Mouse (Mus musculus) G1E (cell line): Measurements from ENCODE around the gene Chml. TPM values are rescaled to one million over a fixed set of nuclear protein-coding genes. Genes with fewer than 3 reads are reported as not detected.

Experiments
- ATAC-seq: 2 replicates; pipeline ENCODE4 v1.8.0; 2016; ENCODE audit warnings: mild to moderate bottlenecking; ENCODE audit not compliant: insufficient number of reproducible peaks, poor library complexity, low FRiP score, severe bottlenecking; ENCODE audit errors: extremely low read depth
- DNase-seq: peaks from one replicate; pipeline ENCODE4 v3.0.0; 2012; ENCODE audit warnings: low spot score
- H3K27me3 ChIP-seq: 2 replicates; pipeline ENCODE4 v1.6.1; 2012; ENCODE audit warnings: mild to moderate bottlenecking, low read length, inconsistent platforms; ENCODE audit not compliant: insufficient read depth
- H3K36me3 ChIP-seq: replicated peaks from 2 replicates; pipeline ENCODE3; 2012; ENCODE audit warnings: mild to moderate bottlenecking, inconsistent platforms
- H3K4me1 ChIP-seq: 2 replicates; pipeline ENCODE4 v1.6.1; 2012; ENCODE audit warnings: low read depth, low read length, inconsistent platforms, mixed read lengths; ENCODE audit not compliant: insufficient read depth
- H3K4me3 ChIP-seq: 2 replicates; pipeline ENCODE4 v1.5.1; 2012; ENCODE audit warnings: low read depth, mild to moderate bottlenecking, inconsistent platforms, low read length, moderate library complexity, mixed read lengths
- H3K9me3 ChIP-seq: replicated peaks from 2 replicates; pipeline ENCODE4 v1.6.1; 2012; ENCODE audit warnings: inconsistent platforms
- CTCF ChIP-seq: IDR thresholded peaks from 2 replicates; pipeline ENCODE4 v1.5.1; 2012; ENCODE audit warnings: low read depth, low read length, inconsistent platforms, mixed read lengths
- GATA1 ChIP-seq: IDR thresholded peaks from 2 replicates; pipeline ENCODE4 v1.6.1; 2012; ENCODE audit warnings: borderline replicate concordance, low read length, inconsistent platforms, mixed read lengths
- GATA2 ChIP-seq: IDR thresholded peaks from 2 replicates; pipeline ENCODE4 v1.6.1; 2012; ENCODE audit warnings: low read depth, low read length, inconsistent platforms, borderline replicate concordance
- POLR2AphosphoS5 ChIP-seq: IDR thresholded peaks from 2 replicates; pipeline ENCODE4 v1.6.1; 2012; ENCODE audit warnings: low read depth, low read length, inconsistent platforms; ENCODE audit not compliant: insufficient replicate concordance
- TAL1 ChIP-seq: conservative IDR thresholded peaks from 2 replicates; pipeline ENCODE4 v1.6.1; 2012; ENCODE audit warnings: low read depth, low read length, inconsistent platforms, mixed read lengths
- polyA plus RNA-seq: library from polyadenylated mRNA; stranded (reverse); fragments of >175 nt; gene quantifications from 2 replicates; pipeline ENCODE4 v1.2.3, GENCODE M21; 2012
- total RNA-seq, 2 experiments: library from RNA; stranded (forward) in 1 of 2; stranded (reverse) in 1 of 2; fragments of 200-1000 nt in 1 of 2; fragments of >200 nt in 1 of 2; fragmentation: Nextera tagmentation in 1 of 2; gene quantifications; 2 replicates each; pipeline ENCODE4 v1.2.3; 2014 to 2017

The Chml gene
- total RNA-seq (2014; fragmentation: Nextera tagmentation), result 18.4 and 21.7 TPM in 2 replicates
- 15.6 and 17.8 TPM in 2 replicates for total RNA-seq (2017)
- polyA plus RNA-seq, result 15.6 and 25.3 TPM in 2 replicates

DNA sequence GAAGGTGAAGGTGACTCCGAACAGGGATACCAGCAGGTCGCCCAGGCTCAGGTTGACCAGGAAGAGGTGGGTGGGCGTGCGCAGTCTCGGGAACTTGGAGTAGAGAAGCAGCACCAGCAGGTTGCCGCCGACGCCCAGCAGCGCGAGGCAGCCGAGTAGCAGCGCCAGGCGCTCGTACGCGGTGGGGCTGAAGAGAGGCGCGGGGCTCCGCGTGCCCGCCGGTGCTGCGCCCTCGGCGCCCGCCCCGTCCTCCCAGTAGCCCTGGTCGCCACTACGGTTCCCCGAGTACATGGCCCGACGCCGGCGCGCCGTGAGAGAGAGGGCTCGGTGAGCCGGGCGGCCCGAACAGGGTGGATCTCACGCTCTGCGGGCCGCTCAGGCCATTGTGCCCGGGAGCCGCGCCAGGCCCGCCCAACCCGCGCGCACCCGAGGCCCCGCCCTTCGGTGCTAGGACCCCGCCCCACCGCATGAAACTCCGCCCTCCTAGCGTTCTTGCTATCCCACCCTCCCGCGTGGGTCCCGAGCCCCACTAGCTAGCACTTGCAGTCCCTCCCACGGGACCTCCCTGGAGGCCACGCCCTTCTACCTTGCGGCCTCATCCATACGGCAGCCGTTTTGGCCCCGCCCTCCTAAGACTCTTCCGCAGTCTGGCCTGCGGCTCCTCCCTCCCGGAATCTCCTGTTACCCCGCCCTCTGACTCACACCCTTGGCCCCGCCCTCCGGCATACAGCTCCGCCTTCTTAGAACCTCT lies at the start of gene Chml, which contains the start of gene Opn3:
Chml (minus strand) TSS at position 656 of the 751 bp plus-strand sequence.
Opn3 (minus strand) TSS at position 531 of the 751 bp plus-strand sequence.
- Histone ChIP-seq H3K27me3 (no peaks in the 10 kb centered on the region), H3K9me3 (no peaks in the 10 kb centered on the region), H3K4me3 (peak within 1 kb of the TSS; percentile 91), H3K36me3 (peaks cover 11% of the 10 kb centered on the region), H3K4me1 (peaks cover 17% of the 10 kb centered on the region)
- ATAC-seq, result peak; percentile 94
- peak; percentile 93 for DNase-seq
- TF ChIP-seq CTCF (no peak), TAL1 (no peak), POLR2AphosphoS5 (no peak), GATA2 (no peak), GATA1 (no peak)

DNA sequence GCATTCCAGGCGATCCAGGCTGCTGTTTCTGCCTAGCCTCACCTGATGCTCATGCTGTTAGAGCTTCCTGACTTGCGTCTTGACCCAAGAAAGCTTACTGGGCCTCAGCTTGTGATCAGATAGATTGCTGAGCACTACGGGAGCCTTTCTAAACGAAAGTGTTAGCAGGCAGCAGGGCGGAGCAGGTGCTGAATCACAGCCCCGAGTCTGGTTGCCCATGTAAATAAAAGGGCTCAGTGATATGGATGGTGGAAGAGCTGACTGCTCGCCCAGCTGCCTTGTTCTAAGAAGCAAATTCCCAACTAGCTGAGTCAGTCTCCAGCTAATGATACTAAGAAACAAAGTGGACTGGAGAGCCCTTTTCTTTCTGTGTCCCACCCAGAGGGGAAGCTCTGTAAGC lies 33.1 kb upstream of the Chml start:
- Histone ChIP-seq H3K4me1 (no peaks in the 10 kb centered on the region), H3K36me3 (no peaks in the 10 kb centered on the region), H3K27me3 (no peaks in the 10 kb centered on the region), H3K4me3 (no peak overlapping the region), H3K9me3 (no peaks in the 10 kb centered on the region)
- TF ChIP-seq GATA1 (no peak), POLR2AphosphoS5 (no peak), GATA2 (no peak), TAL1 (no peak), CTCF (no peak)
- no peak for ATAC-seq
- DNase-seq, result no peak

DNA sequence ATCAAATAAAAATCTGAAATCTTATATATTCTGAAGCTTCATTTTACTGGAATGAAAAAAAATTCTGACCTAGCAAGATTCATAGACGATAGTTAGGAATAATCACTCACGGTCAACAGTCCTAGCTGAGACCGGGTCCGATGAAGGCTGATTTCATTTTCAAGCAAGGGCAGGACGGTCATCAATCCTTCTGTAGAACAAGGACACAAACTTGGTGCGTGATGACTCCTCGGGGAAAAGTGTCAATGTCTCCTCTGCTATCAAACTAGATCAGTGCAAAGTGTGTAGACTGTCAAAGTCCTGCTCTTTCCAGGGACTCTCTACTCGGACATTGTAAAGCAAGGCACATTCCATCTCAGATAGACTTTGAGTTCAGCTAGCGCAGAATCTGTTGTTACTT lies 24.1 kb upstream of the Chml start:
- no peaks in the 10 kb centered on the region for H3K36me3 ChIP-seq
- ATAC-seq (no peak), DNase-seq (no peak)
- TF ChIP-seq GATA2 (no peak), CTCF (no peak), GATA1 (no peak), TAL1 (no peak), POLR2AphosphoS5 (no peak)
- H3K4me1 ChIP-seq, result no peaks in the 10 kb centered on the region
- H3K9me3 ChIP-seq, result no peaks in the 10 kb centered on the region
- H3K4me3 ChIP-seq, result no peak overlapping the region
- no peaks in the 10 kb centered on the region for H3K27me3 ChIP-seq

DNA sequence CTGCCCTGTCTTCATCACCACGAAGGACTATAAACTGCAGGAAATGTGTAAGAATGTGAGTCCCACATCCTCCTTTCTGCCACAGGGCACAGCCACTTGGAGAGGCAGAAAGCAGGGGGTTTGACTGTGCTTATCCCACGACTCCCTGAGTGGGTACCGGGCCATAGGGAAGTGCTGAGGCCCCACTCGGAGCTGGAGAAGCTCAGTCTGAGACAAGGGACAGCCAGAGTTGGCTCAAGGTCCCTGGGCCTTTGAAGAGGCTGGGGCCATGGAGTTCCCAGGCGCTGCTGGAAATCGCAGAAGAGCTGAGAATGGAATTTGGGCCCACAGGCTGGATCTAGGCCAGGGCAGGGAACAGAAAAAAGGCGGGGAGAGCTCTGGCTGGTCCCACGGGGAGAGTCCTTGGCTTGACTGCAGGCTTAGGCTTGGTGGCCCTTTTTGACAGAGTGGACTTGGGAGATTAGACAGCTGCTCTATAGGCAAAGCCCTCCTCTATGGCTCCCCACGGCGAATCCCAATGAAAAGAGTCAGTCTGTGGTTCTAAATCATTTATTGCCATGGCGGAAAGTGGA lies 19.7 kb upstream of the Chml start:
- no peak for TF ChIP-seq GATA2
- TF ChIP-seq POLR2AphosphoS5, result no peak
- TF ChIP-seq TAL1, result no peak
- TF ChIP-seq GATA1, result no peak
- TF ChIP-seq CTCF, result no peak
- Histone ChIP-seq H3K9me3 (no peaks in the 10 kb centered on the region), H3K36me3 (no peaks in the 10 kb centered on the region), H3K4me1 (no peaks in the 10 kb centered on the region), H3K4me3 (no peak overlapping the region), H3K27me3 (no peaks in the 10 kb centered on the region)
- ATAC-seq (no peak), DNase-seq (no peak)

DNA sequence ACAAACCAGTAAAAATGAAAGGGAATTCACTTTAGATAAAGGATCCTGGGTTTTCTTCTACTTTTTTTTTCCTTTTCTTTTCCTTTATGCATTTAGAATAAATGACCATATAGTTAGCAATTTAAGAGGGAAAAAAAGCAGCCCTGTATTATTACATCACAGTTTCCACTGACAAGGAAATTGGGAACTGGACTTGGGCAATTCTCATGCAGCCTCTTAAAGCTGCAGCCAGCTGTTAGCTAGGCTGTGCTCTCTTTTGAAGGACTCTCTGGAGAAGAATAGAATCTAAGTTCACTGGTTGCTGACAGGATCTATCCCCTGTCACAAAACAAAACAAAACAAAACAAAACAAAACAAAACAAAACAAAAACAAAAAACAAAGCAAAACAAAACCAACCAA lies 15.3 kb upstream of the Chml start:
- DNase-seq (no peak), ATAC-seq (no peak)
- TF ChIP-seq GATA2 (no peak), GATA1 (no peak), CTCF (no peak), TAL1 (no peak), POLR2AphosphoS5 (no peak)
- no peak overlapping the region for H3K4me3 ChIP-seq
- H3K4me1 ChIP-seq, result no peaks in the 10 kb centered on the region
- no peaks in the 10 kb centered on the region for H3K27me3 ChIP-seq
- no peaks in the 10 kb centered on the region for H3K36me3 ChIP-seq
- no peaks in the 10 kb centered on the region for H3K9me3 ChIP-seq

DNA sequence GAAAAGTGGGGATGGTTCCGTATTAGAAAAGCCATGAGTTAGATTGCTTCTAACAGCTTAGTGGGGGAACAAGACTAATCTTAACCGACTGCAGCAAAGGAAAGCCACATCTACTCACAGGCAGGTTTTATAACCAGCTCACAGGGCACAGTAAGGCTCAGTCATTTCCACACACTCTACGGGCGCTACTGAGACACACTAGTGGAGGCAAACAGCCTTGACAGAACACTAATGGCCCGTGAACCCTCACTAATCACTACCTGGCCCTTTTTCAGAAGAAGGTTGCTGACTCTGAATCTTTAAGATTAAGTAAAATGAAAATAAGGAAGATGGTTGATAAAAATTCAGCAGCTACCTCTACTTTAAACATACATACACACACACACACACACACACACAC lies 14.9 kb upstream of the Chml start:
- no peaks in the 10 kb centered on the region for H3K4me1 ChIP-seq
- H3K36me3 ChIP-seq, result no peaks in the 10 kb centered on the region
- H3K27me3 ChIP-seq, result no peaks in the 10 kb centered on the region
- H3K9me3 ChIP-seq, result no peaks in the 10 kb centered on the region
- H3K4me3 ChIP-seq, result no peak overlapping the region
- ATAC-seq (no peak), DNase-seq (no peak)
- TF ChIP-seq GATA1 (no peak), TAL1 (no peak)
